Comparison of ENCODE assay signal across 31 mouse cellular contexts in the genomic region with DNA sequence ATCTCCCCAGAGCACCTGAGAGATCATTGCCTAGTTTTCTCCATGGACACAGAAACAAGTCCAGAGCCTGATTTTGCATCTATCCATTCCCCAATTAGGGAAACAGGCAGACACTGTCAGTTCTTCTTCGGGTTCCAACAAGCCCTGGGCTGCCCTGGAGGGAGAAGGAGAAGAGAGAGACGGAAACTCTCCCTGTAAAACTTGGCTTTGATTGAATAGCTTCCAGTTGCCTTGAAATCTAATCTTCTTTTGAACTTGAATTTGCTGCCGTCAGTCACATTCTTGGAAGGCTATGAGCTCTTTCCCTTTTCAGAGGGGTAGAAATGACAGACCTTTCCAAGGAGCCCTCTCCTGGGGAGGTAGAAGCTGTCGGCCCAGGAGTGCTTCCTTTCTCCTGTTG.
"Had no signal": no experiment of that assay in that cellular context is flagged by ENCODE, and none has a peak within 500 bp of the region (broad histone marks: within the 10 kb centered on the region; RNA-seq: fewer than 3 reads in every experiment).

No protein-coding gene starts in this region.

- H3K27ac ChIP-seq: limb, embryonic 12.5 days; limb, embryonic 13.5 days; limb, embryonic 15.5 days; liver, embryonic 12.5 days; liver, embryonic 13.5 days; liver, embryonic 14.5 days; liver, embryonic 15.5 days; lung, embryonic 15.5 days; macrophage; midbrain, embryonic 10.5 days; midbrain, embryonic 12.5 days; midbrain, embryonic 13.5 days; midbrain, embryonic 15.5 days; neural tube, embryonic 12.5 days had no signal

- H3K4me1 ChIP-seq: liver, embryonic 12.5 days; liver, embryonic 13.5 days; liver, embryonic 15.5 days; lung, embryonic 15.5 days; megakaryocyte, embryonic 14.5 days; midbrain, embryonic 10.5 days; midbrain, embryonic 13.5 days; midbrain, embryonic 15.5 days; neural tube, embryonic 12.5 days had no signal

- H3K4me3 ChIP-seq: limb, embryonic 12.5 days; limb, embryonic 13.5 days; limb, embryonic 15.5 days; liver, embryonic 12.5 days; liver, embryonic 13.5 days; liver, embryonic 15.5 days; lung, embryonic 15.5 days; megakaryocyte, embryonic 14.5 days; midbrain, embryonic 10.5 days; midbrain, embryonic 12.5 days; midbrain, embryonic 13.5 days; midbrain, embryonic 15.5 days; myocyte; neural tube, embryonic 12.5 days had no signal

- ATAC-seq: liver, embryonic 12.5 days; liver, postnatal 0 days; lung, postnatal 0 days; midbrain, embryonic 13.5 days; midbrain, embryonic 15.5 days; midbrain, embryonic 16.5 days had no signal

- H3K4me2 ChIP-seq: limb, embryonic 12.5 days; limb, embryonic 13.5 days; limb, embryonic 15.5 days; liver, embryonic 11.5 days; liver, embryonic 12.5 days; liver, embryonic 13.5 days; liver, embryonic 15.5 days; lung, embryonic 14.5 days; lung, embryonic 15.5 days; midbrain, embryonic 11.5 days; midbrain, embryonic 12.5 days; midbrain, embryonic 13.5 days; midbrain, embryonic 15.5 days; neural tube, embryonic 12.5 days had no signal

- H3K27me3 ChIP-seq: limb, embryonic 12.5 days; limb, embryonic 13.5 days; limb, embryonic 15.5 days; liver, embryonic 12.5 days; liver, embryonic 13.5 days; liver, embryonic 15.5 days; lung, embryonic 15.5 days; midbrain, embryonic 12.5 days; midbrain, embryonic 13.5 days; midbrain, embryonic 15.5 days; neural tube, embryonic 12.5 days had no signal

- H3K9me3 ChIP-seq: limb, embryonic 12.5 days; limb, embryonic 13.5 days; limb, embryonic 15.5 days; liver, embryonic 12.5 days; liver, embryonic 13.5 days; liver, embryonic 15.5 days; lung, embryonic 15.5 days; midbrain, embryonic 10.5 days; midbrain, embryonic 12.5 days; midbrain, embryonic 13.5 days; midbrain, embryonic 15.5 days; neural tube, embryonic 12.5 days had no signal

- DNase-seq: left cerebral cortex, postnatal 4 days; liver; liver, embryonic 13.5 days; liver, postnatal 0 days; lung, adult 18-20 months; lung, adult 2 months; lung, embryonic 14.5 days; lung, postnatal 10 days; lung, postnatal 14 days; lung, postnatal 36 days; lung, postnatal 4 days; midbrain, embryonic 14.5 days had no signal

- H3K9ac ChIP-seq: limb, embryonic 12.5 days; limb, embryonic 13.5 days; limb, embryonic 15.5 days; liver, embryonic 12.5 days; liver, embryonic 13.5 days; liver, embryonic 14.5 days; liver, embryonic 15.5 days; liver, postnatal 0 days; lung, embryonic 14.5 days; lung, embryonic 15.5 days; midbrain, embryonic 12.5 days; midbrain, embryonic 13.5 days; midbrain, embryonic 15.5 days; neural tube, embryonic 12.5 days had no signal

- H3K36me3 ChIP-seq: limb, embryonic 12.5 days; limb, embryonic 13.5 days; limb, embryonic 15.5 days; liver, embryonic 12.5 days; liver, embryonic 13.5 days; liver, embryonic 15.5 days; lung, embryonic 15.5 days; midbrain, embryonic 10.5 days; midbrain, embryonic 12.5 days; midbrain, embryonic 13.5 days; midbrain, embryonic 15.5 days; neural tube, embryonic 12.5 days had no signal
